Mouse (Mus musculus): ENCODE results near the gene Trip4.

Trip4 gene

GRCm38 (mm10) chr9:65908394-65909300 is at the start of gene Trip4, which contains the start of gene Csnk1g1:
Trip4 (minus strand) TSS chr9:65908794.
Csnk1g1 (plus strand) TSS chr9:65908924.
- peak; percentile 92 for DNase-seq (ENCODE audit: low read depth)

- no peak for DNase-seq (ENCODE audit: low read depth)
Measured at GRCm38 (mm10) chr9:65951082-65951587, 42.5 kb upstream of the Trip4 start.

- DNase-seq (ENCODE audit: low read depth), result no peak
Measured at GRCm38 (mm10) chr9:65937566-65937965, 29.0 kb upstream of the Trip4 start.

GRCm38 (mm10) chr9:65929826-65930225 is 21.2 kb upstream of the Trip4 start:
- DNase-seq (ENCODE audit: low read depth), result no peak

GRCm38 (mm10) chr9:65928456-65928855 is 19.9 kb upstream of the Trip4 start:
- DNase-seq (ENCODE audit: low read depth), result no peak

- no peak for DNase-seq (ENCODE audit: low read depth)
Measured at GRCm38 (mm10) chr9:65917015-65917414, 8.4 kb upstream of the Trip4 start.

- DNase-seq (ENCODE audit: low read depth), result no peak
Measured at GRCm38 (mm10) chr9:65913976-65914375, 5.4 kb upstream of the Trip4 start.

- no peak for DNase-seq (ENCODE audit: low read depth)
Measured at GRCm38 (mm10) chr9:65909837-65910236, 1.2 kb upstream of the Trip4 start.

GRCm38 (mm10) chr9:65909301-65909801 is 757 bp upstream of the Trip4 start:
- peak; percentile 43 for DNase-seq (ENCODE audit: low read depth)

- no peak for DNase-seq (ENCODE audit: low read depth)
Measured at GRCm38 (mm10) chr9:65903419-65903818, 5.2 kb downstream of the Trip4 start.

- no peak for DNase-seq (ENCODE audit: low read depth)
Measured at GRCm38 (mm10) chr9:65902879-65903278, 5.7 kb downstream of the Trip4 start.

GRCm38 (mm10) chr9:65896977-65897376 is 11.6 kb downstream of the Trip4 start:
- DNase-seq (ENCODE audit: low read depth), result no peak

- no peak for DNase-seq (ENCODE audit: low read depth)
Measured at GRCm38 (mm10) chr9:65891126-65891525, 17.5 kb downstream of the Trip4 start.

- peak; percentile 80 for DNase-seq (ENCODE audit: low read depth)
Measured at GRCm38 (mm10) chr9:65890143-65890628, 18.4 kb downstream of the Trip4 start, which contains the start of gene Pclaf. Pclaf (plus strand) TSS chr9:65890237.

GRCm38 (mm10) chr9:65884564-65885315 is 23.9 kb downstream of the Trip4 start:
- DNase-seq (ENCODE audit: low read depth), result peak; percentile 84

GRCm38 (mm10) chr9:65859656-65860055 is 48.9 kb downstream of the Trip4 start:
- DNase-seq (ENCODE audit: low read depth), result no peak

- no peak for DNase-seq (ENCODE audit: low read depth)
Measured at GRCm38 (mm10) chr9:65850203-65850602, 58.4 kb downstream of the Trip4 start.

GRCm38 (mm10) chr9:65848154-65848553 is 60.4 kb downstream of the Trip4 start:
- no peak for DNase-seq (ENCODE audit: low read depth)

- DNase-seq (ENCODE audit: low read depth), result no peak
Measured at GRCm38 (mm10) chr9:65844421-65845165, 64.0 kb downstream of the Trip4 start.

GRCm38 (mm10) chr9:65839841-65840240 is 68.8 kb downstream of the Trip4 start:
- no peak for DNase-seq (ENCODE audit: low read depth)

- DNase-seq (ENCODE audit: low read depth), result no peak
Measured at GRCm38 (mm10) chr9:65836916-65837315, 71.7 kb downstream of the Trip4 start.
